8 mouse cellular contexts compared by ENCODE assay signal in genomic region chr5:144358592-144358917, GRCm38 (mm10). TPM values are rescaled to one million over a fixed set of nuclear protein-coding genes. Genes with fewer than 3 reads are reported as not detected.
DNase-seq lines count a peak whose midpoint lies in the region; ATAC-seq and TF ChIP-seq lines count a peak whose summit lies in the region.

No protein-coding gene starts in this region.

- TF ChIP-seq CTCF in E14TG2a.4 (conservative IDR thresholded peaks at IDR 0.05; ENCODE audit: low read length): no peak

- no peak overlapping the region for H3K27ac ChIP-seq in heart, embryonic 11.5 days (ENCODE audit: low read depth, low read length)
- no peak overlapping the region for H3K27ac ChIP-seq in forebrain, embryonic 15.5 days (replicated peaks)
- H3K27ac ChIP-seq in liver, embryonic 16.5 days (ENCODE audit: low read length): no peak overlapping the region

- H3K9ac ChIP-seq in heart, embryonic 11.5 days (ENCODE audit: low read depth, low read length): no peak overlapping the region; the same call in 1 of the 2 replicates
- H3K9ac ChIP-seq in forebrain, embryonic 15.5 days (replicated peaks): no peak overlapping the region
- H3K9ac ChIP-seq in liver, embryonic 16.5 days (ENCODE audit: low read depth, low read length): no peak overlapping the region

- H3K4me2 ChIP-seq in heart, embryonic 11.5 days: peak overlapping the region; percentile 81
- peak overlapping the region; percentile 80 for H3K4me2 ChIP-seq in forebrain, embryonic 15.5 days (replicated peaks)
- peak overlapping the region; percentile 54 for H3K4me2 ChIP-seq in liver, embryonic 16.5 days (ENCODE audit: low read depth, low read length)

- DNase-seq in heart, adult 11 months: no peak
- no peak for DNase-seq in adrenal gland, postnatal 25 days
- DNase-seq in thymus, postnatal 14 days: no peak
- DNase-seq in frontal cortex, adult 2 months (ENCODE audit: extremely low spot score in 1 of 2, low spot score in 1 of 2): no peak

- H3K27me3 ChIP-seq in heart, embryonic 11.5 days (ENCODE audit: control insufficient read depth, insufficient read depth, low read length): no peaks in the 10 kb centered on the region
- peaks cover 49% of the 10 kb centered on the region for H3K27me3 ChIP-seq in E14TG2a.4 (ENCODE audit: insufficient read depth, low read length)
- H3K27me3 ChIP-seq in forebrain, embryonic 15.5 days: peaks cover 28% of the 10 kb centered on the region
- H3K27me3 ChIP-seq in liver, embryonic 16.5 days (ENCODE audit: control insufficient read depth, insufficient read depth, low read depth, low read length): peaks cover 24% of the 10 kb centered on the region

- H3K4me3 ChIP-seq in heart, embryonic 11.5 days (ENCODE audit: low read depth, low read length): peak overlapping the region; percentile 68
- H3K4me3 ChIP-seq in E14TG2a.4 (replicated peaks; ENCODE audit: low read length): peak overlapping the region; percentile 91
- H3K4me3 ChIP-seq in forebrain, embryonic 15.5 days: peak overlapping the region; percentile 41
- peak overlapping the region; percentile 61 for H3K4me3 ChIP-seq in liver, embryonic 16.5 days (ENCODE audit: low read depth, low read length)

- H3K36me3 ChIP-seq in heart, embryonic 11.5 days (ENCODE audit: control insufficient read depth, insufficient read depth, low read length): no peaks in the 10 kb centered on the region
- no peaks in the 10 kb centered on the region for H3K36me3 ChIP-seq in E14TG2a.4 (ENCODE audit: insufficient read depth, low read length)
- no peaks in the 10 kb centered on the region for H3K36me3 ChIP-seq in forebrain, embryonic 15.5 days
- no peaks in the 10 kb centered on the region for H3K36me3 ChIP-seq in liver, embryonic 16.5 days (ENCODE audit: control insufficient read depth, insufficient read depth)

- H3K4me1 ChIP-seq in heart, embryonic 11.5 days (ENCODE audit: control insufficient read depth, insufficient read depth, low read length): 0 out of 2 replicates have a peak, but pooled peaks cover 2% of the 10 kb centered on the region
- H3K4me1 ChIP-seq in E14TG2a.4 (replicated peaks; ENCODE audit: low read depth, low read length): peaks cover 13% of the 10 kb centered on the region
- peaks cover 17% of the 10 kb centered on the region for H3K4me1 ChIP-seq in forebrain, embryonic 15.5 days
- H3K4me1 ChIP-seq in liver, embryonic 16.5 days (ENCODE audit: control insufficient read depth, low read depth, low read length): no peaks in the 10 kb centered on the region; the same call in 1 of the 2 replicates

- H3K9me3 ChIP-seq in heart, embryonic 11.5 days (replicated peaks; ENCODE audit: control insufficient read depth, low read length): no peaks in the 10 kb centered on the region
- no peaks in the 10 kb centered on the region for H3K9me3 ChIP-seq in E14TG2a.4 (ENCODE audit: low read length)
- no peaks in the 10 kb centered on the region for H3K9me3 ChIP-seq in forebrain, embryonic 15.5 days
- H3K9me3 ChIP-seq in liver, embryonic 16.5 days (replicated peaks; ENCODE audit: control insufficient read depth, low read length): no peaks in the 10 kb centered on the region

- ATAC-seq in heart, embryonic 11.5 days (replicated peaks; ENCODE audit: insufficient number of reproducible peaks, low FRiP score, low TSS enrichment): no peak
- no peak; the same call in 1 of the 2 replicates for ATAC-seq in forebrain, embryonic 15.5 days (replicated peaks)
- ATAC-seq in liver, embryonic 16.5 days (ENCODE audit: low read depth): no peak

- WGBS in heart, embryonic 11.5 days (ENCODE audit: insufficient replicate concordance): 8% methylated on average over 10 of the region's 10 CpGs
- WGBS in forebrain, embryonic 15.5 days: 7% methylated on average over 10 of the region's 10 CpGs
- 6% methylated on average over 9 of the region's 10 CpGs for WGBS in liver, embryonic 16.5 days (ENCODE audit: insufficient replicate concordance)

RNA-seq across cellular contexts. Expression of gene Baiap2l1, which starts 0.6 kb away (rescaled TPM):
- polyA plus RNA-seq in heart, embryonic 11.5 days (2014; fragmentation: Nextera tagmentation; extraction: Ambion mirVana): 7.8 and 8.5 TPM in 2 replicates
- 1.3 and 1.7 TPM in 2 replicates for polyA plus RNA-seq in forebrain, embryonic 15.5 days (2015; fragmentation: Nextera tagmentation; extraction: Ambion mirVana)
- 8.2 and 9.0 TPM in 2 replicates for polyA plus RNA-seq in liver, embryonic 16.5 days (2015; fragmentation: Nextera tagmentation; extraction: Ambion mirVana)
- 8.0 and 9.6 TPM in 2 replicates for total RNA-seq in adrenal gland, postnatal 25 days (2021)
- 0.42 and 0.55 TPM in 2 replicates for polyA plus RNA-seq in frontal cortex, adult 2 months (2012; rRNA removed)

Comparison
In these comparisons a context has a peak if more than half of its experiments do, and no peak if none do; other contexts are left out.
1. H3K4me3 ChIP-seq: peak in every context shown above with its lines; median percentile 91 in E14TG2a.4; 68 in heart, embryonic 11.5 days; 61 in liver, embryonic 16.5 days; 41 in forebrain, embryonic 15.5 days.